Mouse (Mus musculus): ENCODE results near the gene Cct8l1. TPM values are rescaled to one million over a fixed set of nuclear protein-coding genes. Genes with fewer than 3 reads are reported as not detected.

Cct8l1 gene
- total RNA-seq, 2 experiments from 2014 or later = not detected

Other genes starting within 250 kb of the Cct8l1 start
- gene Kmt2c, start 17.3 kb upstream of the Cct8l1 start, total RNA-seq (2021) = 10 to 100 TPM; 24.9 to 27.6 TPM
- 1 to 10 TPM; 1.6 to 1.8 TPM for gene Xrcc2, start 189.8 kb downstream of the Cct8l1 start, total RNA-seq (2021)
- 1 to 10 TPM; 1.1 to 1.5 TPM for gene Actr3b, start 243.9 kb downstream of the Cct8l1 start, total RNA-seq (2021)

Data from gastrocnemius, postnatal 14 days (tissue).